Mouse (Mus musculus) forebrain, embryonic 14.5 days (tissue): Measurements from ENCODE around the gene Marc2. TPM values are rescaled to one million over a fixed set of nuclear protein-coding genes. Genes with fewer than 3 reads are reported as not detected.
A peak's percentile ranks its signal among the peaks of the same experiment; 100 is the strongest.

Source experiments
- ATAC-seq: fragments of 200-750 bp; cut with Nextera tagmentation; 2 replicates; pipeline ENCODE4 v1.8.0; 2017; ENCODE audit warnings: mild to moderate bottlenecking, moderate library complexity
- DNase-seq: peaks from one replicate; pipeline ENCODE4 v3.0.0-alpha.2; 2015; ENCODE audit warnings: low spot score
- H3K27ac ChIP-seq: fragments of 300-500 bp; sonication (generic); 2 replicates; pipeline ENCODE4 v1.5.1; 2014; ENCODE audit warnings: low read depth, mild to moderate bottlenecking, control low read depth, low read length, moderate library complexity
- H3K27me3 ChIP-seq: fragments of 300-500 bp; sonication (generic); replicated peaks from 2 replicates; pipeline ENCODE4 v1.6.1; 2014; ENCODE audit warnings: low read length, control low read depth, mixed read lengths; ENCODE audit not compliant: control insufficient read depth, insufficient read depth
- H3K36me3 ChIP-seq: fragments of 300-500 bp; sonication (generic); 2 replicates; pipeline ENCODE4 v1.6.1; 2014; ENCODE audit warnings: low read length, control low read depth; ENCODE audit not compliant: control insufficient read depth, insufficient read depth
- H3K4me1 ChIP-seq: fragments of 300-500 bp; sonication (generic); 2 replicates; pipeline ENCODE4 v1.6.1; 2014; ENCODE audit warnings: antibody characterized with exemption, low read length, control low read depth; ENCODE audit not compliant: control insufficient read depth, insufficient read depth
- H3K4me2 ChIP-seq: fragments of 300-500 bp; sonication (generic); 2 replicates; pipeline ENCODE4 v1.6.1; 2014; ENCODE audit warnings: mild to moderate bottlenecking, control low read depth, low read length
- H3K4me3 ChIP-seq: fragments of 300-500 bp; sonication (generic); 2 replicates; pipeline ENCODE4 v1.5.1; 2014; ENCODE audit warnings: low read depth, low read length, control low read depth
- H3K9ac ChIP-seq: fragments of 300-500 bp; sonication (generic); 2 replicates; pipeline ENCODE4 v1.6.1; 2014; ENCODE audit warnings: mild to moderate bottlenecking, low read length, control low read depth, moderate library complexity
- H3K9me3 ChIP-seq: fragments of 300-500 bp; sonication (generic); replicated peaks from 2 replicates; pipeline ENCODE4 v1.6.1; 2016; ENCODE audit warnings: low read length, control low read depth, mixed read lengths; ENCODE audit not compliant: control insufficient read depth
- WGBS: fragments of 180-500 bp; shearing (Covaris S2); extraction: QIAGEN DNeasy Blood & Tissue Kit; methylation state at CpG from one replicate; pipeline ENCODE4 v1.1.7; 2014; 5-methylcytosine and 5-hydroxymethylcytosine counted together
- polyA plus RNA-seq: library from polyadenylated mRNA; unstranded; fragments of >200 nt; fragmentation: Nextera tagmentation; extraction: Ambion mirVana; gene quantifications from 2 replicates; pipeline ENCODE4 v1.2.1, GENCODE M21; 2014

The Marc2 gene
- polyA plus RNA-seq, 1 experiment from 2014 or later: 132 TPM

- H3K9me3 ChIP-seq: no peaks in the 10 kb centered on the region
- no peaks in the 10 kb centered on the region for H3K27me3 ChIP-seq
- peak overlapping the region; percentile 8; the same call in 1 of the 2 replicates for H3K4me3 ChIP-seq
- DNase-seq (no peak), ATAC-seq (no peak)
- peak overlapping the region; percentile 35 for H3K4me2 ChIP-seq
- H3K4me1 ChIP-seq: peaks cover 2% of the 10 kb centered on the region; the same call in 1 of the 2 replicates
- WGBS: 27% methylated on average over 23 of the region's 23 CpGs
- H3K27ac ChIP-seq: no peak overlapping the region
- peaks cover 11% of the 10 kb centered on the region; the same call in 1 of the 2 replicates for H3K36me3 ChIP-seq
- no peak overlapping the region for H3K9ac ChIP-seq
Measured at GRCm38 (mm10) chr1:184827175-184827701, 19.0 kb downstream of the Marc2 start.

GRCm38 (mm10) chr1:184825093-184825492, 21.2 kb downstream of the Marc2 start:
- Histone ChIP-seq H3K4me2 (no peak overlapping the region), H3K9me3 (no peaks in the 10 kb centered on the region), H3K27me3 (no peaks in the 10 kb centered on the region), H3K27ac (no peak overlapping the region), H3K9ac (no peak overlapping the region), H3K36me3 (no peaks in the 10 kb centered on the region), H3K4me3 (no peak overlapping the region), H3K4me1 (peaks cover 2% of the 10 kb centered on the region; the same call in 1 of the 2 replicates)
- ATAC-seq: peak; percentile 52; the same call in 1 of the 2 replicates
- WGBS: 24% methylated on average over 11 of the region's 11 CpGs
- peak; percentile 76 for DNase-seq

GRCm38 (mm10) chr1:184824439-184824851, 21.8 kb downstream of the Marc2 start:
- H3K4me2 ChIP-seq: peak overlapping the region; percentile 16; the same call in 1 of the 2 replicates
- no peaks in the 10 kb centered on the region for H3K36me3 ChIP-seq
- no peaks in the 10 kb centered on the region for H3K9me3 ChIP-seq
- peaks cover 2% of the 10 kb centered on the region; the same call in 1 of the 2 replicates for H3K4me1 ChIP-seq
- no peak overlapping the region for H3K4me3 ChIP-seq
- no peak overlapping the region for H3K27ac ChIP-seq
- 2% methylated on average over 12 of the region's 12 CpGs for WGBS
- no peak overlapping the region for H3K9ac ChIP-seq
- no peaks in the 10 kb centered on the region for H3K27me3 ChIP-seq
- ATAC-seq (peak; percentile 86), DNase-seq (peak; percentile 94)

GRCm38 (mm10) chr1:184822678-184823077, 23.6 kb downstream of the Marc2 start:
- Histone ChIP-seq H3K9me3 (no peaks in the 10 kb centered on the region), H3K27me3 (no peaks in the 10 kb centered on the region), H3K36me3 (peaks cover 9% of the 10 kb centered on the region; the same call in 1 of the 2 replicates), H3K4me3 (no peak overlapping the region), H3K9ac (no peak overlapping the region), H3K4me2 (peak overlapping the region; percentile 37), H3K4me1 (peaks cover 2% of the 10 kb centered on the region; the same call in 1 of the 2 replicates), H3K27ac (no peak overlapping the region)
- WGBS: 10% methylated on average over 11 of the region's 11 CpGs
- DNase-seq (peak; percentile 58), ATAC-seq (peak; percentile 56)

GRCm38 (mm10) chr1:184817768-184818167, 28.5 kb downstream of the Marc2 start:
- no peak overlapping the region for H3K27ac ChIP-seq
- H3K9ac ChIP-seq: no peak overlapping the region
- peaks cover 18% of the 10 kb centered on the region; the same call in 1 of the 2 replicates for H3K36me3 ChIP-seq
- H3K4me2 ChIP-seq: no peak overlapping the region
- DNase-seq: no peak
- H3K4me1 ChIP-seq: no peaks in the 10 kb centered on the region
- 83% methylated on average over 6 of the region's 6 CpGs for WGBS
- no peaks in the 10 kb centered on the region for H3K27me3 ChIP-seq
- no peak for ATAC-seq
- no peak overlapping the region for H3K4me3 ChIP-seq
- H3K9me3 ChIP-seq: no peaks in the 10 kb centered on the region

GRCm38 (mm10) chr1:184811716-184812250, 34.5 kb downstream of the Marc2 start:
- ATAC-seq (no peak), DNase-seq (no peak)
- Histone ChIP-seq H3K27me3 (no peaks in the 10 kb centered on the region; the same call in 1 of the 2 replicates), H3K9me3 (no peaks in the 10 kb centered on the region), H3K9ac (no peak overlapping the region), H3K36me3 (0 out of 2 replicates have a peak, but pooled peaks cover 4% of the 10 kb centered on the region), H3K4me2 (no peak overlapping the region), H3K4me1 (peaks cover 6% of the 10 kb centered on the region), H3K4me3 (no peak overlapping the region), H3K27ac (no peak overlapping the region)
- 76% methylated on average over 8 of the region's 8 CpGs for WGBS

- peak within 1 kb of the TSS; percentile 53 for H3K4me2 ChIP-seq
- DNase-seq (no peak), ATAC-seq (0 out of 2 replicates have a peak, but pooled peaks have one; percentile 15)
- peak within 1 kb of the TSS; percentile 24 for H3K4me3 ChIP-seq
- 0 out of 2 replicates have a peak, but pooled peaks cover 4% of the 10 kb centered on the region for H3K36me3 ChIP-seq
- 8% methylated on average over 52 of the region's 52 CpGs for WGBS
- H3K27me3 ChIP-seq: no peaks in the 10 kb centered on the region; the same call in 1 of the 2 replicates
- peak within 1 kb of the TSS; percentile 45 for H3K9ac ChIP-seq
- no peaks in the 10 kb centered on the region for H3K9me3 ChIP-seq
- peaks cover 6% of the 10 kb centered on the region for H3K4me1 ChIP-seq
- H3K27ac ChIP-seq: no peak within 1 kb of the TSS
Measured at GRCm38 (mm10) chr1:184810780-184811575, 35.3 kb downstream of the Marc2 start, which contains the start of gene Marc1. Marc1 (minus strand) TSS chr1:184811313.

- peaks cover 6% of the 10 kb centered on the region for H3K4me1 ChIP-seq
- H3K27me3 ChIP-seq: no peaks in the 10 kb centered on the region; the same call in 1 of the 2 replicates
- ATAC-seq (no peak), DNase-seq (no peak)
- WGBS: 83% methylated on average over 6 of the region's 6 CpGs
- 0 out of 2 replicates have a peak, but pooled peaks cover 4% of the 10 kb centered on the region for H3K36me3 ChIP-seq
- no peak overlapping the region for H3K27ac ChIP-seq
- H3K9ac ChIP-seq: no peak overlapping the region
- H3K9me3 ChIP-seq: no peaks in the 10 kb centered on the region
- no peak overlapping the region for H3K4me2 ChIP-seq
- no peak overlapping the region for H3K4me3 ChIP-seq
Measured at GRCm38 (mm10) chr1:184809578-184810001, 36.7 kb downstream of the Marc2 start.
